Mouse (Mus musculus) myocyte (in vitro differentiated cells): Measurements from ENCODE around the gene Fhit. TPM values are rescaled to one million over a fixed set of nuclear protein-coding genes. Genes with fewer than 3 reads are reported as not detected.

Source experiments
- H3K27me3 ChIP-seq: one replicate; pipeline ENCODE4 v1.6.1; 2011; ENCODE audit not compliant: control insufficient read depth, insufficient read depth, insufficient read length
- H3K36me3 ChIP-seq: one replicate; pipeline ENCODE4 v1.6.1; 2011; ENCODE audit not compliant: control insufficient read depth, insufficient read depth
- H3K4me2 ChIP-seq: one replicate; pipeline ENCODE4 v1.6.1; 2011; ENCODE audit warnings: low read depth, control low read depth
- H3K4me3 ChIP-seq: one replicate; pipeline ENCODE4 v1.5.1; 2011; ENCODE audit warnings: mild to moderate bottlenecking, control low read depth, moderate library complexity
- H3K79me2 ChIP-seq: one replicate; pipeline ENCODE4 v1.6.1; 2011; ENCODE audit not compliant: control insufficient read depth, insufficient read depth
- H3ac ChIP-seq: one replicate; pipeline ENCODE4 v1.6.1; 2011; ENCODE audit not compliant: control insufficient read depth, insufficient read length
- CEBPB ChIP-seq: IDR thresholded peaks from 2 replicates; pipeline ENCODE4 v1.6.1; 2011; ENCODE audit warnings: mild to moderate bottlenecking, moderate library complexity; ENCODE audit not compliant: poor library complexity, insufficient read depth, severe bottlenecking
- E2F4 ChIP-seq: IDR thresholded peaks from one replicate; pipeline ENCODE4 v1.6.1; 2011; ENCODE audit warnings: mild to moderate bottlenecking, control low read depth, moderate library complexity; ENCODE audit not compliant: insufficient read depth
- MAX ChIP-seq: IDR thresholded peaks from one replicate; pipeline ENCODE4 v1.6.1; 2011; ENCODE audit warnings: low read depth, mild to moderate bottlenecking, control low read depth
- MYOD1 ChIP-seq, 3 experiments: IDR thresholded peaks; one replicate each; pipeline ENCODE4 v1.6.1; 2011; ENCODE audit warnings: control low read depth in 2 of 3, low read depth in 2 of 3, mild to moderate bottlenecking in 2 of 3, moderate library complexity in 1 of 3; ENCODE audit not compliant: insufficient read length in 2 of 3, control insufficient read depth in 1 of 3
- MYOG ChIP-seq, 3 experiments: IDR thresholded peaks; one replicate each; pipeline ENCODE4 v1.6.1; 2011; ENCODE audit warnings: control low read depth in 2 of 3, low read depth in 2 of 3, mild to moderate bottlenecking in 2 of 3; ENCODE audit not compliant: insufficient read length in 2 of 3, control insufficient read depth in 1 of 3, insufficient read depth in 1 of 3
- POLR2A ChIP-seq: IDR thresholded peaks from one replicate; pipeline ENCODE4 v1.6.1; 2011; ENCODE audit warnings: low read depth, mild to moderate bottlenecking, control low read depth, moderate library complexity; ENCODE audit not compliant: insufficient read length
- POLR2AphosphoS2 ChIP-seq: IDR thresholded peaks from one replicate; pipeline ENCODE4 v1.6.1; 2011; ENCODE audit warnings: low read depth, control low read depth; ENCODE audit not compliant: insufficient read length
- REST ChIP-seq: IDR thresholded peaks from one replicate; pipeline ENCODE4 v1.6.1; 2011; ENCODE audit warnings: mild to moderate bottlenecking, control low read depth, moderate library complexity; ENCODE audit not compliant: insufficient read depth, insufficient read length
- SRF ChIP-seq: IDR thresholded peaks from one replicate; pipeline ENCODE4 v1.6.1; 2011; ENCODE audit warnings: low read depth; ENCODE audit not compliant: control insufficient read depth, insufficient read length
- TCF12 ChIP-seq: IDR thresholded peaks from one replicate; pipeline ENCODE4 v1.6.1; 2011; ENCODE audit warnings: mild to moderate bottlenecking, control low read depth; ENCODE audit not compliant: poor library complexity, insufficient read depth, severe bottlenecking
- TCF3 ChIP-seq: IDR thresholded peaks from one replicate; pipeline ENCODE4 v1.6.1; 2011; ENCODE audit warnings: low read depth, control low read depth; ENCODE audit not compliant: insufficient read length
- USF1 ChIP-seq: IDR thresholded peaks from one replicate; pipeline ENCODE4 v1.6.1; 2011; ENCODE audit warnings: low read depth, mild to moderate bottlenecking, control low read depth, moderate library complexity
- polyA plus RNA-seq: library from polyadenylated mRNA; unstranded; fragments of >200 nt; fragmentation: generic; extraction: Trizol; gene quantifications from one replicate; pipeline ENCODE4 v1.2.1, GENCODE M21; 2012; ENCODE audit warnings: missing spikeins

Fhit gene
- polyA plus RNA-seq, 1 experiment: not detected

DNA sequence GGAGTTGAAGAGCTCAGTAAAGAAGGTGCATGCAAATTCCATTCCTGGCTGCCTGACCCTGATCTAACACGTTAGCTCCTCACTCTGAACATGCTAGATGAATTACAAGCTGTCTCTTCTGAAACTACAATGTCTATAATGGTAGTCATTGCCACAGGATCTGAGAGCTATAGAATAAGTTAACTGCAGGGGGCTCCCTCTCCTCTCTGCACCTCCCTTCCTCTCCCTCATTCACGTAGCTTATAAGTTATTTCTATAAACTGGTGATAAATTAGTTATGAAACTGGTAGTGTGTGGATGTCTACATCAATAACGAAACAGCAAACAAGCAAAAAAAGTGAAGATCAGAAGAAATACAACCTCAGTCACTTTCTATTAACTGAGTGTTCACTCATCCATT, 860.9 kb downstream of the Fhit start:
- H3K4me3 ChIP-seq: no peak overlapping the region
- H3K36me3 ChIP-seq: no peaks in the 10 kb centered on the region
- no peaks in the 10 kb centered on the region for H3K27me3 ChIP-seq
- no peak overlapping the region for H3ac ChIP-seq
- TF ChIP-seq CEBPB (no peak), POLR2A (no peak), USF1 (no peak), TCF3 (no peak), TCF12 (no peak), MAX (no peak), SRF (no peak), E2F4 (no peak), POLR2AphosphoS2 (no peak)
- no peak overlapping the region for H3K4me2 ChIP-seq
- no peaks in the 10 kb centered on the region for H3K79me2 ChIP-seq

DNA sequence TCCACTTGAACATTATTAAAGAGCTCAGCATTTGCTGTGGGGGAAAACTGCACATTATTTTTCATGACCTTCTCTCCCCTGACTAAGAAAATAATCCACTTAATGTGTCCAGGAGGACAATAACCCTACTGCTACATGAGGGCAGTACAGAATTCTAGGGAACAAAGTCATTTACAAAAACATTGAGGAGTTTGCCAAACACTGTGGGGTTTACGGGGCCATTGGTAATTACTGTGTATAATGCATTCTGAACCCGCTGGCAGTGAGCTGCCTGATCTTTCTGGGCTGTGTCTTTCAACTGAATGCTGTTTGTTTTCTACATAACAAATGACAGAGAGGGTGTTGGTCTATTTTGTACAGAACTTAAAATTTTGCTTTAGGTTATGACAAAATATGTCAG, 862.8 kb downstream of the Fhit start:
- Histone ChIP-seq H3K4me2 (no peak overlapping the region), H3K36me3 (no peaks in the 10 kb centered on the region), H3K4me3 (no peak overlapping the region), H3K79me2 (no peaks in the 10 kb centered on the region), H3K27me3 (no peaks in the 10 kb centered on the region), H3ac (no peak overlapping the region)
- TF ChIP-seq MYOD1 (IDR thresholded peaks at IDR 0.05; ENCODE audit: control insufficient read depth in 1 of 3, insufficient read length in 2 of 3, low read depth in 2 of 3) (no peak), SRF (no peak), E2F4 (no peak), POLR2AphosphoS2 (no peak), TCF12 (no peak), MAX (no peak), CEBPB (no peak)

DNA sequence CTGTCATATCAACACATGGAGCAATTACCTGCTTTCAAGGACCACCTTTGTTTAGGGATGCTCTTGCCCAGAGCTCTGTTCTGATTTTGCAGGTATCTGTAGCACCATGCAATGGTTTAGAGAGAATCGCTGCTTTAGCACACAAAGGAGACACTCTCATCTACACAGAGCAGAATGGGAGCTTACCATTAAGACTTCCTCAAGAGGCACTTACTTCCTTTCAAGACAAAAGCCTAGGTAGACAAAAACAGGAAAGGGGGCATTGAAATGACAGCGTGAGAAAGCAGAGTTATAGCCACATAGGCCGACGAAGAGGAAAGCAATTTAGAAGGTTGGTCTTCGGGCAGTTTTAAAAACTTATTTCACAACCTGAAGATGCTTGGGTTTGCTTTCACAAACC, 872.8 kb downstream of the Fhit start:
- no peak overlapping the region for H3K4me3 ChIP-seq
- no peaks in the 10 kb centered on the region for H3K79me2 ChIP-seq
- H3K4me2 ChIP-seq: no peak overlapping the region
- TF ChIP-seq MAX (no peak), TCF12 (no peak), SRF (no peak), POLR2AphosphoS2 (no peak), MYOG (IDR thresholded peaks at IDR 0.05; ENCODE audit: control insufficient read depth in 1 of 3, insufficient read depth in 1 of 3, insufficient read length in 2 of 3, low read depth in 2 of 3) (no peak), USF1 (no peak), POLR2A (no peak), TCF3 (no peak), CEBPB (no peak), MYOD1 (IDR thresholded peaks at IDR 0.05; ENCODE audit: control insufficient read depth in 1 of 3, insufficient read length in 2 of 3, low read depth in 2 of 3) (no peak), REST (no peak), E2F4 (no peak)
- no peak overlapping the region for H3ac ChIP-seq
- no peaks in the 10 kb centered on the region for H3K36me3 ChIP-seq
- H3K27me3 ChIP-seq: no peaks in the 10 kb centered on the region

DNA sequence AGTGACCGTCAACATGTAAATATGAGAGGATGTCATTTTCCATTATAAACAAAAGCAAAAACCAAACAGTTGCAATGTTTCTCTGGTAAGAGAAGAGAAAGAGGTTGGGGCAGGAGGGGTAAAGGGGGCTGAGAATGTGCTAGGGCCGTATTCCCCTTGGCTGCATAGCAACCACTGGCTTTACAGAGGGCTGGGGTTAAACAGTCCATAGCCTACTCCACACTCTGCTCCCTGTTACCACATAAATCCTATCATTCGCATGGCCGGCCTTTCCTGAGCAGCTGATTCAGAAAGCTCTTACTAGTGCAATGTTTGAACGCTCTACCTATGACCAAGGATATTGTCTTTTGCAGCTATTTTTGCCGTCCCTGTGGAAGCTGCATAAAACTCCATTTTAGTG, 875.8 kb downstream of the Fhit start:
- TF ChIP-seq USF1: no peak
- H3K79me2 ChIP-seq: no peaks in the 10 kb centered on the region
- H3ac ChIP-seq: no peak overlapping the region
- no peak overlapping the region for H3K4me2 ChIP-seq
- no peaks in the 10 kb centered on the region for H3K27me3 ChIP-seq
- no peaks in the 10 kb centered on the region for H3K36me3 ChIP-seq
- no peak overlapping the region for H3K4me3 ChIP-seq

DNA sequence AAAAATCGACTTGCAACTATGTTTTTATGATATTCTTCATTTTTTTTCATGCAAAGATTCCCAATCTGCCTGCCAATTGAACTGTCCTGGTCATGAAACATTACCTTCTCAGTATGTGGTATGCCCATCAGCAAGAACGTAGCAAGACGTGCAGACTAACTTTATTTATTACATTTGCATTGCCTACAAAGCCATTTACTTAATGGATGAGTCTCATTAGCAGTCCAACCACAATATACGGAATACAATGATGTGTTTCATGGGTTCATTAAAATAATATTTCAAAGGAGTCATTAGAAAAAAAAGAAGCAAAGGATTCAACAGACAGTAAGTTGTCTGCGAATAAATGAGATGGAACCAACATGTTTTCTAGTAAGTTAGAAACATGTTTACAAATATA, 933.1 kb downstream of the Fhit start:
- H3K79me2 ChIP-seq: no peaks in the 10 kb centered on the region
- H3ac ChIP-seq: no peak overlapping the region
- H3K36me3 ChIP-seq: no peaks in the 10 kb centered on the region
- no peaks in the 10 kb centered on the region for H3K27me3 ChIP-seq
- no peak overlapping the region for H3K4me2 ChIP-seq
- no peak overlapping the region for H3K4me3 ChIP-seq
- TF ChIP-seq TCF12 (no peak), SRF (no peak), USF1 (no peak), E2F4 (no peak), POLR2AphosphoS2 (no peak), CEBPB (no peak), POLR2A (no peak), REST (no peak), MAX (no peak), MYOG (IDR thresholded peaks at IDR 0.05; ENCODE audit: control insufficient read depth in 1 of 3, insufficient read depth in 1 of 3, insufficient read length in 2 of 3, low read depth in 2 of 3) (no peak), MYOD1 (IDR thresholded peaks at IDR 0.05; ENCODE audit: control insufficient read depth in 1 of 3, insufficient read length in 2 of 3, low read depth in 2 of 3) (no peak), TCF3 (no peak)

DNA sequence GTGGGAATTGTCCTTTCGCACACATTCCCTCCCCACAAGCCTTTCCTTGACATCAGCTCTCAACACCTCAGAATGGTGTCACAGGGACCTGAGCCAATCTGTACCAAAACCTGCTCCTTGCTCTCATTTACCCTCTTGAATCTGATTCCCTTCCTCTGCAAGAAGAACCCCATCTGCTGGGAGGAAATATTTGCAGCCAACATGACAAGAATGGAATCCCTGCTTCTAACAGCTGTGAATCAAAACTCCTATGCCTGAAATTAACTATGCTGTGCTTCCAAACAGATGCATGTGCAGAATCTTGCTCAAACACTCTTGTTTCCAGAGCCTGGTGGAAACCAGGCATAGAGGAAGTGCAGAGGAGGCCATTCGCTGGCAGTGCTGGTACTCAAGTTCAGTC, 940.0 kb downstream of the Fhit start:
- TF ChIP-seq CEBPB (no peak), TCF3 (no peak), MYOD1 (IDR thresholded peaks at IDR 0.05; ENCODE audit: control insufficient read depth in 1 of 3, insufficient read length in 2 of 3, low read depth in 2 of 3) (no peak), USF1 (no peak), E2F4 (no peak), TCF12 (no peak), REST (no peak), MYOG (IDR thresholded peaks at IDR 0.05; ENCODE audit: control insufficient read depth in 1 of 3, insufficient read depth in 1 of 3, insufficient read length in 2 of 3, low read depth in 2 of 3) (no peak)
- H3K4me2 ChIP-seq: no peak overlapping the region
- H3K27me3 ChIP-seq: no peaks in the 10 kb centered on the region
- no peaks in the 10 kb centered on the region for H3K79me2 ChIP-seq
- no peak overlapping the region for H3ac ChIP-seq
- no peaks in the 10 kb centered on the region for H3K36me3 ChIP-seq
- H3K4me3 ChIP-seq: no peak overlapping the region
